Comparison of ENCODE assay signal across 9 mouse cellular contexts in genomic region chr8:111736321-111736720, GRCm38 (mm10). TPM values are rescaled to one million over a fixed set of nuclear protein-coding genes. Genes with fewer than 3 reads are reported as not detected.
DNase-seq lines count a peak whose midpoint lies in the region; ATAC-seq and TF ChIP-seq lines count a peak whose summit lies in the region.
"Had no signal": no experiment of that assay in that cellular context is flagged by ENCODE, and none has a peak within 500 bp of the region (broad histone marks: within the 10 kb centered on the region; RNA-seq: fewer than 3 reads in every experiment).

No protein-coding gene starts in this region.

- no peaks in the 10 kb centered on the region for H3K27me3 ChIP-seq in heart, embryonic 11.5 days (ENCODE audit: control insufficient read depth, insufficient read depth, low read length)
- H3K27me3 ChIP-seq in embryonic facial prominence, embryonic 11.5 days (ENCODE audit: control insufficient read depth, insufficient read depth, low read length) = no peaks in the 10 kb centered on the region
- H3K27me3 ChIP-seq in intestine, embryonic 15.5 days (replicated peaks) = no peaks in the 10 kb centered on the region
- no peaks in the 10 kb centered on the region for H3K27me3 ChIP-seq in midbrain, embryonic 14.5 days (ENCODE audit: control insufficient read depth, insufficient read depth, low read length)

- H3K4me3 ChIP-seq in heart, embryonic 11.5 days (ENCODE audit: low read depth, low read length) = no peak overlapping the region
- no peak overlapping the region for H3K4me3 ChIP-seq in embryonic facial prominence, embryonic 11.5 days (ENCODE audit: low read depth, low read length)
- H3K4me3 ChIP-seq in intestine, embryonic 15.5 days (replicated peaks) = no peak overlapping the region
- no peak overlapping the region for H3K4me3 ChIP-seq in midbrain, embryonic 14.5 days (replicated peaks; ENCODE audit: low read depth, low read length)

- no peaks in the 10 kb centered on the region for H3K9me3 ChIP-seq in heart, embryonic 11.5 days (replicated peaks; ENCODE audit: control insufficient read depth, low read length)
- H3K9me3 ChIP-seq in embryonic facial prominence, embryonic 11.5 days (replicated peaks; ENCODE audit: control insufficient read depth, low read length) = no peaks in the 10 kb centered on the region
- no peaks in the 10 kb centered on the region for H3K9me3 ChIP-seq in intestine, embryonic 15.5 days
- H3K9me3 ChIP-seq in midbrain, embryonic 14.5 days (ENCODE audit: control insufficient read depth, low read length) = no peaks in the 10 kb centered on the region

- peaks cover 82% of the 10 kb centered on the region for H3K4me1 ChIP-seq in heart, embryonic 11.5 days (ENCODE audit: control insufficient read depth, insufficient read depth, low read length)
- peaks cover 25% of the 10 kb centered on the region for H3K4me1 ChIP-seq in embryonic facial prominence, embryonic 11.5 days (ENCODE audit: control insufficient read depth, insufficient read depth, low read length)
- peaks cover 82% of the 10 kb centered on the region for H3K4me1 ChIP-seq in intestine, embryonic 15.5 days (replicated peaks)
- peaks cover 85% of the 10 kb centered on the region for H3K4me1 ChIP-seq in midbrain, embryonic 14.5 days (ENCODE audit: control insufficient read depth, insufficient read depth, low read length)

- H3K27ac ChIP-seq in heart, embryonic 11.5 days (ENCODE audit: low read depth, low read length) = peak overlapping the region; percentile 95
- 0 out of 2 replicates have a peak overlapping the region, but pooled peaks have one; percentile 5 for H3K27ac ChIP-seq in embryonic facial prominence, embryonic 11.5 days (replicated peaks; ENCODE audit: low read depth, low read length)
- peak overlapping the region; percentile 90 for H3K27ac ChIP-seq in intestine, embryonic 15.5 days
- peak overlapping the region; percentile 49; the same call in 1 of the 2 replicates for H3K27ac ChIP-seq in midbrain, embryonic 14.5 days (replicated peaks; ENCODE audit: low read depth, low read length)

- intact Hi-C loops in heart, postnatal 25 days (cut with DNase I) = no loop called here

- no peaks in the 10 kb centered on the region for H3K36me3 ChIP-seq in heart, embryonic 11.5 days (ENCODE audit: control insufficient read depth, insufficient read depth, low read length)
- H3K36me3 ChIP-seq in embryonic facial prominence, embryonic 11.5 days (replicated peaks; ENCODE audit: control insufficient read depth, insufficient read depth, low read depth, low read length) = no peaks in the 10 kb centered on the region
- H3K36me3 ChIP-seq in intestine, embryonic 15.5 days = no peaks in the 10 kb centered on the region
- no peaks in the 10 kb centered on the region for H3K36me3 ChIP-seq in midbrain, embryonic 14.5 days (ENCODE audit: control insufficient read depth, insufficient read depth, low read length)

- DNase-seq in heart, postnatal 25 days (ENCODE audit: low spot score) = no peak
- DNase-seq in brain, embryonic 14.5 days (ENCODE audit: low read depth) = peak; percentile 83
- DNase-seq in embryonic facial prominence, embryonic 11.5 days (ENCODE audit: low spot score) = no peak
- DNase-seq in midbrain, embryonic 14.5 days = no peak
- DNase-seq in thymus, postnatal 25 days = no peak
- no peak for DNase-seq in adrenal gland, postnatal 36 days

- H3K4me2 ChIP-seq in heart, embryonic 11.5 days = no peak overlapping the region
- H3K4me2 ChIP-seq in embryonic facial prominence, embryonic 11.5 days (ENCODE audit: low read depth, low read length) = no peak overlapping the region
- H3K4me2 ChIP-seq in intestine, embryonic 15.5 days (replicated peaks) = no peak overlapping the region
- H3K4me2 ChIP-seq in midbrain, embryonic 14.5 days (ENCODE audit: low read length) = no peak overlapping the region

- TF ChIP-seq POLR2A in brain, embryonic 14.5 days (IDR thresholded peaks at IDR 0.05; ENCODE audit: borderline replicate concordance, extremely low read depth, insufficient read depth, insufficient read length, poor library complexity, severe bottlenecking) = no peak

- ATAC-seq in heart, embryonic 11.5 days (replicated peaks; ENCODE audit: insufficient number of reproducible peaks, low FRiP score, low TSS enrichment) = no peak
- no peak for ATAC-seq in embryonic facial prominence, embryonic 11.5 days (replicated peaks; ENCODE audit: insufficient number of reproducible peaks, low FRiP score, low TSS enrichment, low read depth)
- no peak for ATAC-seq in intestine, embryonic 15.5 days
- ATAC-seq in midbrain, embryonic 14.5 days (ENCODE audit: low FRiP score, low TSS enrichment) = no peak

- peak overlapping the region; percentile 39; the same call in 1 of the 2 replicates for H3K9ac ChIP-seq in heart, embryonic 11.5 days (ENCODE audit: low read depth, low read length)
- H3K9ac ChIP-seq in embryonic facial prominence, embryonic 11.5 days (replicated peaks; ENCODE audit: low read length) = no peak overlapping the region
- H3K9ac ChIP-seq in intestine, embryonic 15.5 days = 0 out of 2 replicates have a peak overlapping the region, but pooled peaks have one; percentile 8
- H3K9ac ChIP-seq in midbrain, embryonic 14.5 days (replicated peaks; ENCODE audit: low read length) = 0 out of 2 replicates have a peak overlapping the region, but pooled peaks have one; percentile 21

- no peak for TF ChIP-seq CTCF in brain, embryonic 14.5 days (IDR thresholded peaks at IDR 0.05; ENCODE audit: borderline replicate concordance, extremely low read depth, insufficient read depth, insufficient read length)

- WGBS in heart, embryonic 11.5 days (ENCODE audit: insufficient replicate concordance) = 35% methylated on average over 7 of the region's 7 CpGs
- 55% methylated on average over 7 of the region's 7 CpGs for WGBS in embryonic facial prominence, embryonic 11.5 days
- WGBS in intestine, embryonic 15.5 days = 41% methylated on average over 7 of the region's 7 CpGs
- WGBS in midbrain, embryonic 14.5 days = 20% methylated on average over 7 of the region's 7 CpGs

RNA-seq across cellular contexts. Expression of gene Bcar1, which starts 7.3 kb away (rescaled TPM):
- polyA plus RNA-seq in heart, embryonic 11.5 days (2014; fragmentation: Nextera tagmentation; extraction: Ambion mirVana) = 46.6 and 53.8 TPM in 2 replicates
- total RNA-seq in heart, postnatal 25 days (2021) = 10 to 100 TPM; 18.7 to 20.7 TPM
- 101 and 113 TPM in 2 replicates for polyA plus RNA-seq in brain, embryonic 14.5 days (2012; rRNA removed)
- polyA plus RNA-seq in embryonic facial prominence, embryonic 11.5 days (2014; fragmentation: Nextera tagmentation; extraction: Ambion mirVana) = 30.9 and 36.5 TPM in 2 replicates
- 40.8 and 44.2 TPM in 2 replicates for polyA plus RNA-seq in intestine, embryonic 15.5 days (2015; fragmentation: Nextera tagmentation; extraction: Ambion mirVana)
- polyA plus RNA-seq in midbrain, embryonic 14.5 days (2014; fragmentation: Nextera tagmentation; extraction: Ambion mirVana) = 43.7 and 52.7 TPM in 2 replicates
- 10 to 100 TPM; 68.5 to 75.7 TPM for total RNA-seq in adrenal gland, postnatal 36 days (2021)

RNA-seq across cellular contexts. Expression of gene Ctrb1, which starts 45.5 kb away (rescaled TPM):
- not detected in 2 replicates for polyA plus RNA-seq in heart, embryonic 11.5 days (2014; fragmentation: Nextera tagmentation; extraction: Ambion mirVana)
- not detected for total RNA-seq in heart, postnatal 25 days (2021)
- 0.10 and 0.22 TPM in 2 replicates for polyA plus RNA-seq in brain, embryonic 14.5 days (2012; rRNA removed)
- not detected in 2 replicates for polyA plus RNA-seq in embryonic facial prominence, embryonic 11.5 days (2014; fragmentation: Nextera tagmentation; extraction: Ambion mirVana)
- 1,145 and 3,143 TPM in 2 replicates for polyA plus RNA-seq in intestine, embryonic 15.5 days (2015; fragmentation: Nextera tagmentation; extraction: Ambion mirVana)
- not detected in 2 replicates for polyA plus RNA-seq in midbrain, embryonic 14.5 days (2014; fragmentation: Nextera tagmentation; extraction: Ambion mirVana)
- under 1 TPM in 1 of 2 experiments, not detected in 1; 0.36 TPM for total RNA-seq in adrenal gland, postnatal 36 days (2021)
- total RNA-seq: MEL had no signal

Comparison
In these comparisons a context has a peak if more than half of its experiments do, and no peak if none do; other contexts are left out.
1. H3K27ac ChIP-seq: peak in every context shown above with its lines; median percentile 95 in heart, embryonic 11.5 days; 90 in intestine, embryonic 15.5 days; 49 in midbrain, embryonic 14.5 days; 5 in embryonic facial prominence, embryonic 11.5 days.
2. RNA of gene Ctrb1, which starts 45.5 kb away (polyA plus RNA-seq): 1,145 to 3,143 TPM in intestine, embryonic 15.5 days; 0.10 to 0.22 TPM in brain, embryonic 14.5 days, not detected in heart, embryonic 11.5 days, not detected in embryonic facial prominence, embryonic 11.5 days and not detected in midbrain, embryonic 14.5 days; every median in the first group is over 100 times any median in the second.